Mouse (Mus musculus) forebrain, embryonic 10.5 days (tissue): ENCODE data around the gene Supt7l. TPM values are rescaled to one million over a fixed set of nuclear protein-coding genes. Genes with fewer than 3 reads are reported as not detected.

ENCODE experiments used
- DNase-seq: peaks from one replicate; pipeline ENCODE4 v3.0.0-alpha.2; 2017; ENCODE audit warnings: low spot score; ENCODE audit errors: extremely low spot score
- H3K27ac ChIP-seq: fragments of 300-500 bp; sonication (generic); 2 replicates; pipeline ENCODE4 v1.5.1; 2016; ENCODE audit warnings: mild to moderate bottlenecking
- H3K27me3 ChIP-seq: fragments of 300-500 bp; sonication (generic); 2 replicates; pipeline ENCODE4 v1.6.1; 2016; ENCODE audit warnings: mild to moderate bottlenecking; ENCODE audit not compliant: poor library complexity, severe bottlenecking
- H3K36me3 ChIP-seq: fragments of 300-500 bp; sonication (generic); replicated peaks from 2 replicates; pipeline ENCODE4 v1.6.1; 2016; ENCODE audit warnings: mild to moderate bottlenecking, moderate library complexity
- H3K4me1 ChIP-seq: fragments of 300-500 bp; sonication (generic); 2 replicates; pipeline ENCODE4 v1.6.1; 2016
- H3K4me3 ChIP-seq: fragments of 300-500 bp; sonication (generic); 2 replicates; pipeline ENCODE4 v1.5.1; 2016; ENCODE audit warnings: mild to moderate bottlenecking, moderate library complexity
- H3K9me3 ChIP-seq: fragments of 300-500 bp; sonication (generic); 2 replicates; pipeline ENCODE4 v1.6.1; 2016; ENCODE audit warnings: mild to moderate bottlenecking, moderate library complexity
- WGBS: fragments of 180-500 bp; shearing (Covaris S2); methylation state at CpG from one replicate; pipeline ENCODE4 v1.1.7; 2016; 5-methylcytosine and 5-hydroxymethylcytosine counted together
- polyA plus RNA-seq: library from polyadenylated mRNA; unstranded; fragments of >200 nt; fragmentation: Nextera tagmentation; extraction: Ambion mirVana; gene quantifications from 2 replicates; pipeline ENCODE4 v1.2.1, GENCODE M21; 2016

The Supt7l gene
- polyA plus RNA-seq, 1 experiment from 2014 or later: 25.1 TPM

- Histone ChIP-seq H3K36me3 (peaks cover 93% of the 10 kb centered on the region), H3K9me3 (no peaks in the 10 kb centered on the region), H3K27me3 (no peaks in the 10 kb centered on the region), H3K4me1 (no peaks in the 10 kb centered on the region), H3K4me3 (no peak overlapping the region), H3K27ac (no peak overlapping the region)
- WGBS: 92% methylated on average over 4 of the region's 4 CpGs
- no peak for DNase-seq
Observed at GRCm38 (mm10) chr5:31480536-31480935, 47.1 kb downstream of the Supt7l start.

GRCm38 (mm10) chr5:31470334-31470733 is 57.3 kb downstream of the Supt7l start:
- H3K4me1 ChIP-seq: no peaks in the 10 kb centered on the region
- H3K36me3 ChIP-seq: peaks cover 98% of the 10 kb centered on the region
- peak; percentile 36 for DNase-seq
- no peak overlapping the region for H3K27ac ChIP-seq
- no peaks in the 10 kb centered on the region for H3K27me3 ChIP-seq
- no peaks in the 10 kb centered on the region for H3K9me3 ChIP-seq
- 80% methylated on average over 7 of the region's 7 CpGs for WGBS
- no peak overlapping the region for H3K4me3 ChIP-seq

GRCm38 (mm10) chr5:31469711-31470110 is 57.9 kb downstream of the Supt7l start:
- Histone ChIP-seq H3K27ac (no peak overlapping the region), H3K27me3 (no peaks in the 10 kb centered on the region), H3K9me3 (no peaks in the 10 kb centered on the region), H3K36me3 (peaks cover 93% of the 10 kb centered on the region), H3K4me3 (no peak overlapping the region), H3K4me1 (no peaks in the 10 kb centered on the region)
- WGBS: 94% methylated on average over 6 of the region's 6 CpGs
- no peak for DNase-seq

GRCm38 (mm10) chr5:31467798-31468197 is 59.8 kb downstream of the Supt7l start:
- Histone ChIP-seq H3K27ac (no peak overlapping the region), H3K36me3 (peaks cover 77% of the 10 kb centered on the region), H3K4me3 (no peak overlapping the region), H3K27me3 (no peaks in the 10 kb centered on the region), H3K4me1 (no peaks in the 10 kb centered on the region), H3K9me3 (no peaks in the 10 kb centered on the region)
- no peak for DNase-seq
- WGBS: 92% methylated on average over 3 of the region's 3 CpGs

Other genes starting within 250 kb of the Supt7l start
- gene Ift172, start 236.7 kb downstream of the Supt7l start, polyA plus RNA-seq: 37.1 and 37.2 TPM in 2 replicates
- 46.6 and 48.7 TPM in 2 replicates for gene Fndc4, start 231.7 kb downstream of the Supt7l start, polyA plus RNA-seq
- 0.30 and 0.37 TPM in 2 replicates for gene Gckr, start 230.4 kb downstream of the Supt7l start, polyA plus RNA-seq
- gene Zfp512, start 75.4 kb downstream of the Supt7l start, polyA plus RNA-seq: 78.9 and 82.9 TPM in 2 replicates
- 0.09 TPM in 2 replicates for gene 4930548H24Rik, start 42.1 kb downstream of the Supt7l start, polyA plus RNA-seq
- gene Gpn1, start 33.1 kb downstream of the Supt7l start, polyA plus RNA-seq: 108 and 111 TPM in 2 replicates
- 29.0 and 29.2 TPM in 2 replicates for gene Slc4a1ap, start 812 bp downstream of the Supt7l start, polyA plus RNA-seq
- 238 and 242 TPM in 2 replicates for gene Mrpl33, start 69.1 kb upstream of the Supt7l start, polyA plus RNA-seq
- 5.2 and 5.7 TPM in 2 replicates for gene Rbks, start 169.8 kb upstream of the Supt7l start, polyA plus RNA-seq
- gene Babam2, start 169.9 kb upstream of the Supt7l start, polyA plus RNA-seq: 51.7 and 53.4 TPM in 2 replicates